Mouse (Mus musculus) liver (tissue): Measurements from ENCODE around the gene Rdh16.
"Not testable (repeated sequence)": the region's sequence is repeated elsewhere in the genome, so short reads cannot be mapped to it uniquely, and the experiment has no call there.

Experiments
- DNase-seq: peaks from one replicate; pipeline ENCODE4 v3.0.0-alpha.2; 2020; ENCODE audit warnings: mixed read lengths

Gene Rdh16

GRCm38 (mm10) chr10:127835292-127835691 is 34.3 kb downstream of the Rdh16 start:
- no peak for DNase-seq

GRCm38 (mm10) chr10:127837793-127838192 is 36.8 kb downstream of the Rdh16 start:
- DNase-seq: not testable (repeated sequence)

- no peak for DNase-seq
Measured at GRCm38 (mm10) chr10:127838539-127838938, 37.6 kb downstream of the Rdh16 start.

GRCm38 (mm10) chr10:127840776-127841175 is 39.8 kb downstream of the Rdh16 start:
- no peak for DNase-seq

GRCm38 (mm10) chr10:127845945-127846344 is 45.0 kb downstream of the Rdh16 start:
- not testable (repeated sequence) for DNase-seq

GRCm38 (mm10) chr10:127848089-127848488 is 47.1 kb downstream of the Rdh16 start:
- peak; percentile 17 for DNase-seq

GRCm38 (mm10) chr10:127849628-127850027 is 48.7 kb downstream of the Rdh16 start, which contains the start of gene Rdh19:
TSS of gene Rdh19 (plus strand) at chr10:127849928.
- no peak for DNase-seq

- no peak for DNase-seq
Measured at GRCm38 (mm10) chr10:127856376-127856775, 55.4 kb downstream of the Rdh16 start.

- DNase-seq: no peak
Measured at GRCm38 (mm10) chr10:127864931-127865330, 64.0 kb downstream of the Rdh16 start.

GRCm38 (mm10) chr10:127866232-127866631 is 65.3 kb downstream of the Rdh16 start, which contains the start of gene Rdh16f2:
TSS of gene Rdh16f2 (plus strand) at chr10:127866474.
- DNase-seq: no peak

- no peak for DNase-seq
Measured at GRCm38 (mm10) chr10:127872484-127872883, 71.5 kb downstream of the Rdh16 start.

- DNase-seq: peak; percentile 34
Measured at GRCm38 (mm10) chr10:127877681-127878080, 76.7 kb downstream of the Rdh16 start.

GRCm38 (mm10) chr10:127878262-127879057 is 77.5 kb downstream of the Rdh16 start:
- no peak for DNase-seq

GRCm38 (mm10) chr10:127879155-127879688 is 78.3 kb downstream of the Rdh16 start:
- peak; percentile 40 for DNase-seq

- no peak for DNase-seq
Measured at GRCm38 (mm10) chr10:127881041-127881440, 80.1 kb downstream of the Rdh16 start.

- DNase-seq: no peak
Measured at GRCm38 (mm10) chr10:127886551-127886950, 85.6 kb downstream of the Rdh16 start.

GRCm38 (mm10) chr10:127886971-127887370 is 86.0 kb downstream of the Rdh16 start:
- no peak for DNase-seq

GRCm38 (mm10) chr10:127888605-127889004 is 87.7 kb downstream of the Rdh16 start, which contains the start of gene Rdh7:
TSS of gene Rdh7 (minus strand) at chr10:127888817.
- DNase-seq: no peak

GRCm38 (mm10) chr10:127891481-127891880 is 90.5 kb downstream of the Rdh16 start:
- DNase-seq: no peak

GRCm38 (mm10) chr10:127893163-127894022 is 92.4 kb downstream of the Rdh16 start:
- peak; percentile 46 for DNase-seq
